Mouse (Mus musculus) heart, postnatal 0 days (tissue): ENCODE measurements around the gene Ptprt. TPM values are rescaled to one million over a fixed set of nuclear protein-coding genes. Genes with fewer than 3 reads are reported as not detected.
"Not testable (repeated sequence)": the region's sequence is repeated elsewhere in the genome, so short reads cannot be mapped to it uniquely, and the experiment has no call there.

ENCODE experiments used
- ATAC-seq: fragments of 200-750 bp; cut with Nextera tagmentation; 2 replicates; pipeline ENCODE4 v1.8.0; 2017; ENCODE audit warnings: low read depth, moderate number of reproducible peaks, moderate library complexity; ENCODE audit not compliant: insufficient read depth
- DNase-seq: peaks from one replicate; pipeline ENCODE4 v3.0.0-alpha.2; 2016; ENCODE audit warnings: low spot score
- H3K27ac ChIP-seq: fragments of 300-500 bp; sonication (generic); 2 replicates; pipeline ENCODE4 v1.5.1; 2014; ENCODE audit warnings: low read depth, mild to moderate bottlenecking
- H3K27me3 ChIP-seq: fragments of 300-500 bp; sonication (generic); 2 replicates; pipeline ENCODE4 v1.6.1; 2014; ENCODE audit warnings: low read length, mixed read lengths; ENCODE audit not compliant: control insufficient read depth, insufficient read depth
- H3K36me3 ChIP-seq: fragments of 300-500 bp; sonication (generic); replicated peaks from 2 replicates; pipeline ENCODE4 v1.6.1; 2014; ENCODE audit warnings: low read length, mixed read lengths; ENCODE audit not compliant: control insufficient read depth, insufficient read depth
- H3K4me1 ChIP-seq: fragments of 300-500 bp; sonication (generic); 2 replicates; pipeline ENCODE4 v1.6.1; 2014; ENCODE audit warnings: antibody characterized with exemption; ENCODE audit not compliant: control insufficient read depth, insufficient read depth
- H3K4me2 ChIP-seq: fragments of 300-500 bp; sonication (generic); 2 replicates; pipeline ENCODE4 v1.6.1; 2014; ENCODE audit warnings: low read depth, mild to moderate bottlenecking, low read length, moderate library complexity
- H3K4me3 ChIP-seq: fragments of 300-500 bp; sonication (generic); 2 replicates; pipeline ENCODE4 v1.5.1; 2014; ENCODE audit warnings: low read depth, low read length
- H3K9ac ChIP-seq: fragments of 300-500 bp; sonication (generic); replicated peaks from 2 replicates; pipeline ENCODE4 v1.6.1; 2014; ENCODE audit warnings: low read depth, low read length, mixed read lengths
- H3K9me3 ChIP-seq: fragments of 300-500 bp; sonication (generic); replicated peaks from 2 replicates; pipeline ENCODE4 v1.6.1; 2016; ENCODE audit warnings: low read length; ENCODE audit not compliant: control insufficient read depth
- CTCF ChIP-seq: IDR thresholded peaks from 2 replicates; pipeline ENCODE4 v1.5.1; 2016; ENCODE audit warnings: antibody characterized with exemption, control low read depth, low read depth
- EP300 ChIP-seq: IDR thresholded peaks from 2 replicates; pipeline ENCODE4 v1.6.1; 2016; ENCODE audit warnings: antibody characterized with exemption, low read depth
- WGBS: fragments of 180-500 bp; shearing (Covaris S2); extraction: QIAGEN DNeasy Blood & Tissue Kit; methylation state at CpG from one replicate; pipeline ENCODE4 v1.1.7; 2014; 5-methylcytosine and 5-hydroxymethylcytosine counted together
- polyA plus RNA-seq: library from polyadenylated mRNA; unstranded; fragments of >200 nt; fragmentation: Nextera tagmentation; extraction: Ambion mirVana; gene quantifications from 2 replicates; pipeline ENCODE4 v1.2.1, GENCODE M21; 2015
- total RNA-seq: library from RNA; depleted of rRNA; stranded (reverse); fragments of >200 nt; gene quantifications from 2 replicates; pipeline ENCODE4 v1.2.3, GENCODE M21; 2014; ENCODE audit warnings: low replicate concordance

The Ptprt gene
- total and polyA plus RNA-seq, 2 experiments from 2014 or later, result 0.08 to 0.55 TPM

DNA sequence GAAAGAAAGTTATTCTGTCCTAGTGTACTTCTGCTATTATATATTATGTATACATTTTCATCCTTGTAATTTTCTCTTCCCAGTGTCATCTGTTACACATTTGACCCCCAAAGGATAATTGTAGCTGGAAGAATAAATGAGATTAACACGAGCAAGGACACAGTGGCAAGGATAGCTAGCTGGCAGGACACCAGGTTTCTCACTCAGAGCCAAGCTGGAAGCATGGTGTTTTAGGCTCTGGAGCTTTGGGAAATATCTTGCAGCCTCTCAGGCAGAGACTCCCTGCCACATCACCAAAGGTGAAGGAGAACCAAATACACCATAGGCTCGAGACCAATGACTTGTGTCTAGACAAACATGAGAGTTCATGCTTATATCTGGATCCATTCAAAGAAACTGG is 1141.3 kb downstream of the Ptprt start:
- H3K9ac ChIP-seq, result no peak overlapping the region
- H3K27me3 ChIP-seq, result no peaks in the 10 kb centered on the region
- 31% methylated on average over 2 of the region's 2 CpGs for WGBS
- H3K4me1 ChIP-seq, result no peaks in the 10 kb centered on the region
- ATAC-seq, result no peak
- no peak overlapping the region for H3K4me3 ChIP-seq
- no peaks in the 10 kb centered on the region for H3K9me3 ChIP-seq
- no peak for TF ChIP-seq CTCF
- TF ChIP-seq EP300, result no peak
- no peak for DNase-seq
- H3K36me3 ChIP-seq, result no peaks in the 10 kb centered on the region
- H3K4me2 ChIP-seq, result no peak overlapping the region
- no peak overlapping the region for H3K27ac ChIP-seq

DNA sequence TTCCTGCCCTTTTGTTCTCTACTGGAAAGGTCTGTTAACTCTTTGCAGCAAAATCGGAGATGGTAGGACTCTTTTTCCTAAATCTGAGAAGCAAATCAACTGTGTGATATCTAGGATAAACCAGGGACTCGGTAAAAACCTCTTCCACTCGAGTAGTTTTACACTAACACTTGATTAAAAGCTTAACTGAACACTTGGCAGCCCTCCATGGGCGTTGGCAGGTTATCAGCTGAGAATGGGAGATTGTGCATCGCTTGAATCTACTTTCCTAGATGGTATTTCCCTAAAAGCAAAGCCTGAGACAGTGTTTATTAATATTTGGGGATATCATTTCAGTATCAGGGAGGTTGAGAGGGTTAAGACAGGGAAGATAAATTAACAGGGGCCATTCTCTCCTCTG is 1144.0 kb downstream of the Ptprt start:
- Histone ChIP-seq H3K4me3 (no peak overlapping the region), H3K36me3 (no peaks in the 10 kb centered on the region), H3K27ac (no peak overlapping the region), H3K9ac (no peak overlapping the region), H3K27me3 (no peaks in the 10 kb centered on the region), H3K4me2 (no peak overlapping the region), H3K9me3 (no peaks in the 10 kb centered on the region), H3K4me1 (no peaks in the 10 kb centered on the region)
- WGBS, result 27% methylated on average over 5 of the region's 5 CpGs
- DNase-seq (no peak), ATAC-seq (no peak)
- TF ChIP-seq CTCF, result no peak
- no peak for TF ChIP-seq EP300

DNA sequence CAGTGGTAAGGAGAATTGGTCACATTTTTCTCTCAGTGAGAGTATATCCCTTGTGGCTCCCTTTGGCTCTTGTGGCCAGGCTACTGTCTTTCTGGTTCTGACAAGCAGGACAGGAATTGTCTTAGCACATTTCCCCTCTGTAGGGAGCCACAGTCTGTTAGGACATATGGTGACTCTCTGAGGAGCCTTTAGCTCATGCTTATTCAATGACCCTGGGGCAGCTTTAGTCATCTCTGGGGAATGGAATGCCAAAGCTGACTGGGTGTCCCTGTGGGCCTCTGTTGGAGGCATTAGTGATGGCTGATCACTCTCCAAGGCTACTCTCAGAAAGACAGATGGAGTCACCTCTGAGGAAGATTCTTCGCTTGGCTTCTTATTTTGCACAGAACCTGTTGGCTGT is 1147.7 kb downstream of the Ptprt start:
- ATAC-seq (no peak), DNase-seq (no peak)
- Histone ChIP-seq H3K27ac (no peak overlapping the region), H3K4me2 (no peak overlapping the region), H3K27me3 (no peaks in the 10 kb centered on the region), H3K36me3 (no peaks in the 10 kb centered on the region), H3K4me1 (peaks cover 7% of the 10 kb centered on the region; the same call in 1 of the 2 replicates), H3K4me3 (no peak overlapping the region), H3K9ac (no peak overlapping the region), H3K9me3 (no peaks in the 10 kb centered on the region)
- 90% methylated on average over 1 of the region's 1 CpGs for WGBS
- no peak for TF ChIP-seq CTCF
- TF ChIP-seq EP300, result no peak

DNA sequence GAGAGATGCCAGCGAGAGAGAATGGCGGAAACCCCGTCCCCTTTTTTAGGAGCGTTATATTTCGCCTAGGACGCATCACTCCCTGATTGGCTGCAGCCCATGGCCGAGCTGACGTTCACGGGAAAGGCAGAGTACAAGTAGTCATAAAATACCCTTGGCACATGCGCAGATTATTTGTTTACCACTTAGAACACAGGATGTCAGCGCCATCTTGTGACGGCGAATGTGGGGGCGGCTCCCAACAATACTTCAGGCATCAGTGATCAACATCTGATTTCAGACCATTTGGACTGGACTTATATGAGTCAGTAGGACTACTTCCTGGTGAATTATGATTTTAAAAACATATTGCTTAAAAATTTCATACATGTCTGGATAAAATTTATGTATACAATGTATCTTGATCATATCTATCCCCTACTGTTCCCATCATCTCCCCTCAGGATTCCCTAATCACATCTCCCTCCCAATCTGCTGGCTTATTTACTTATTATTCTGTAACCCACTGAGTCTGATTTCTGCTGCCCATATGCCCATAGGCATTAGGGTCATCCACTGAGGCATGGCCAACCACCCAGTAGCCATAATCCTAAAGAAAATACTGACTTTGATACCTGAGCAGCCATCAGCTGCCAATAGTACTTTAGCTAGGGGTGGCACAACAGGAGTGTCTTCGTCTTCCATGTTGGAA is 1148.9 kb downstream of the Ptprt start:
- not testable (repeated sequence) for DNase-seq, H3K36me3 ChIP-seq, H3K4me1 ChIP-seq, H3K27ac ChIP-seq, H3K4me3 ChIP-seq, H3K4me2 ChIP-seq, H3K9ac ChIP-seq, H3K27me3 ChIP-seq, H3K9me3 ChIP-seq
- ATAC-seq, result 0 out of 2 replicates have a peak, but pooled peaks have one; percentile 30
- WGBS, result 26% methylated on average over 5 of the region's 15 CpGs

- Histone ChIP-seq H3K27ac (no peak overlapping the region), H3K36me3 (no peaks in the 10 kb centered on the region), H3K4me3 (peak overlapping the region; percentile 48), H3K9ac (peak overlapping the region; percentile 48; the same call in 1 of the 2 replicates), H3K4me1 (peaks cover 7% of the 10 kb centered on the region; the same call in 1 of the 2 replicates), H3K27me3 (no peaks in the 10 kb centered on the region), H3K9me3 (no peaks in the 10 kb centered on the region), H3K4me2 (peak overlapping the region; percentile 67)
- DNase-seq (no peak), ATAC-seq (no peak)
- no peak for TF ChIP-seq CTCF
- TF ChIP-seq EP300, result no peak
- 28% methylated on average over 8 of the region's 8 CpGs for WGBS
Observed at GRCm38 (mm10) chr2:161511101-161511759, 1149.7 kb downstream of the Ptprt start.
